Mouse (Mus musculus): ENCODE measurements around the gene Gp9. TPM values are rescaled to one million over a fixed set of nuclear protein-coding genes. Genes with fewer than 3 reads are reported as not detected.

The Gp9 gene
- polyA plus RNA-seq, 1 experiment = 2,862 TPM

DNA sequence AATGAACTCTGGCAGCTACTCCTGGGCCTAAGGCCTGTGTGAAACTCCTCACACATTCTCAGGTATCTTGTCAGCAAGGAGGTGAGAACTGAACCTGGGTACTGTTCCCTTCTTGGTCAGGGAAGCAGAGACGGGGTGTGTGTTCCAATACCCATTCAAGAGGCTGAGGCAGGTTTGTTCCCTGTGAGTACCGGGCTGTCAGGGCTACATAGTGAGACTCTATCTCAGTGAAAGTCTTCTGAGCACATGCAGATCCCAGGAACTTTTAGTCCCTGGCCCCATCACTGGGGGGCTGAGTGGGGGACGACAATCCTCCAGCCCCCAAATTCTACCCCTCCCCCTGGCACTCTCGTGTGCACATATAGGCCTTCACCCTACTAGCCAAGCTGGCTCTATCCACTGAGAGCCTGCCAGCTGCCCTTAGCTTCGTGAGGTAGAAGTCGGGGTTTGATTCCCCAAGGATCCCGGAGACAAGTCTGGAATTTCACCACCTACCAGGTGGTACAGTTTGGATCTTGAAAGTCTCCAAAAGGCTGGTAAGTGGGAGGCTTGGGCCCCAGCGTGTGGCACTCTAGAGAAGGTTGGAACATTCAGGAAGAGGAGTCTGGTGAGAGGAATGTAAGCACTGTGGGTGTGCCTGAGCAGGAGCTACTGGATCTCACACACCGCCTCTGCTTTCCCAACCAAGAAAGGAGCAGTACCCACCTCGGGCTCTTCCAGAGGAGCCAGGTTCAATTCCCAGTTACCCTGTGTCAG lies 2.9 kb downstream of the Gp9 start:
- no peak for TF ChIP-seq FLI1 (IDR thresholded peaks at IDR 0.05; ENCODE audit: low read length)
- no peaks in the 10 kb centered on the region for H3K9me3 ChIP-seq
- peaks cover 39% of the 10 kb centered on the region for H3K36me3 ChIP-seq (replicated peaks; ENCODE audit: low read length)
- peak overlapping the region; percentile 33 for H3K4me3 ChIP-seq (replicated peaks)
- H3K4me1 ChIP-seq = peaks cover 64% of the 10 kb centered on the region
- no peaks in the 10 kb centered on the region for H3K27me3 ChIP-seq (replicated peaks)

GRCm38 (mm10) chr6:87784033-87784432 lies 6.2 kb downstream of the Gp9 start:
- no peak for TF ChIP-seq FLI1 (IDR thresholded peaks at IDR 0.05; ENCODE audit: low read length)
- no peak for TF ChIP-seq GATA1 (IDR thresholded peaks at IDR 0.05; ENCODE audit: borderline replicate concordance, low read length)
- Histone ChIP-seq H3K9me3 (no peaks in the 10 kb centered on the region), H3K4me3 (replicated peaks) (no peak overlapping the region), H3K4me1 (peaks cover 57% of the 10 kb centered on the region), H3K27me3 (replicated peaks) (no peaks in the 10 kb centered on the region), H3K36me3 (replicated peaks; ENCODE audit: low read length) (peaks cover 51% of the 10 kb centered on the region)

GRCm38 (mm10) chr6:87786621-87787020 lies 8.7 kb downstream of the Gp9 start:
- peaks cover 55% of the 10 kb centered on the region for H3K36me3 ChIP-seq (replicated peaks; ENCODE audit: low read length)
- peaks cover 60% of the 10 kb centered on the region for H3K4me1 ChIP-seq
- TF ChIP-seq GATA1 (IDR thresholded peaks at IDR 0.05; ENCODE audit: borderline replicate concordance, low read length) = no peak
- TF ChIP-seq FLI1 (IDR thresholded peaks at IDR 0.05; ENCODE audit: low read length) = no peak
- no peaks in the 10 kb centered on the region for H3K9me3 ChIP-seq
- no peaks in the 10 kb centered on the region for H3K27me3 ChIP-seq (replicated peaks)
- H3K4me3 ChIP-seq (replicated peaks) = no peak overlapping the region

DNA sequence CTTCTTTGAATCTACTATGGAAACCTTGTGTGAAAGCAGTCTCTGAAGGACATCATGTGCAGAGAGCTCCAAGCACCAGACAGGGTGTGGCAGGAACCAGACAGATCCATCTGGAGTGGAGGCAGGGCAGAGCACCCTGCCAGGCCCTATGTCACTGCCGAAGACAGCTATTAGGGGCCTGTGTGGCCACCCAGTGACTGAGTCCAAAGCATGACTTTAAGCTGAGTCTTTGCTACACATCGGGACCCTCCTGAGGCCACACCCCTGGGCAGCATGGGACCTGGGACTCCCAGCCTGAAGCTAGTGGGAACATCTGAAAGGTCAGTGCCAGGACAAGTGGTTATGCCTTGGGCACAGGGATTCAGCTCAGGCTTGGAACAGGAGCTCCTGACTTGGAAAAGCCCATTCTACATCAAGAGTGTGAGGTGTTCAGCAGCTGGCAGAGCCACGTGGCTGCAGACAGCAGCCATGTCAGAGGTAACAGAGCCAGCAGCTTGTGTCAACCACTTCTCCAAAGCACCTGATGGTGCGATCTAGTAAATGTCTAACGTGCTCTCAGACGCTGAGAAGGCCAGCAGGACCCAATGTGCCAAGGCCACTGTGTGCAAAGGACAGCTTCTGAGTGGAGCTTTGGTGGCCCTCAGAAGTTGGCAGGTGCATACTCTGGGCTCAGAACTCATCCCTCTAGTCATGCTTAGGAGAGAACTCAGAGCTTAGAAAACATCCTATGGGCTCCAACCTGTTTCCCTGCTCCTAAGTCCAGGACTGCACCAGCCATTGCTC lies 9.4 kb downstream of the Gp9 start:
- Histone ChIP-seq H3K27me3 (replicated peaks) (no peaks in the 10 kb centered on the region), H3K4me3 (replicated peaks) (no peak overlapping the region), H3K4me1 (peaks cover 65% of the 10 kb centered on the region), H3K36me3 (replicated peaks; ENCODE audit: low read length) (peaks cover 57% of the 10 kb centered on the region), H3K9me3 (no peaks in the 10 kb centered on the region)
- TF ChIP-seq FLI1 (IDR thresholded peaks at IDR 0.05; ENCODE audit: low read length) = no peak
- no peak for TF ChIP-seq GATA1 (IDR thresholded peaks at IDR 0.05; ENCODE audit: borderline replicate concordance, low read length)

DNA sequence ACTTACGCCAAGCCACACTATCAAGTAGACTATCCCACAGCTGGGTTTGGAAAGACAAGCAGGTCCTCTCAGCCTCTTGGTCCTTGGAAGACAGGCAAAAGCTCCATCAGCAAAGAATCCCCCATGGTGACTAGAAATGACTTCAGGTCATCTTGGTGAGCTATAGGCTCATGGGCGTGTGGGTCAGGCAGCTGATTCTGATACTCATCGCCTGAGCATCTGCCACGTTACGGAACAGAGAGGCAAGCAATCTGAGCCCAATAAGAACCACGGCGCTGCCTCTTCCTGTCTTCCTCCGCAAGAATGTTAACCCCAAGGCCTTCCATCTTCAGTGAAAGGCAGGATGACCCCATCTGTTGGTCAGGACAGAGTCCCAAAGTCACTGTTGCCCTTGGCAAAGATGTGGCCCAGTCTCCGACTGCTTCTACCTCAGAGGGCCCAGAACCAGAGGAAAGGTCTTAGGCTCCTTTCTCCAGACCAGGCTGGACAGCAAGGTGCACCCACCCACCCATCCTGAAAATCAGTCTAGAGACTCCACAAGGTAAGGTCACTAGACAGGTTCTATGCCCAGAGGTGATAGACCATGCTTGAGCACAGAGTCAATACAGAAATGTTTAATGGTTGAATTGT lies 10.5 kb downstream of the Gp9 start:
- Histone ChIP-seq H3K27me3 (replicated peaks) (no peaks in the 10 kb centered on the region), H3K4me1 (peaks cover 69% of the 10 kb centered on the region), H3K9me3 (no peaks in the 10 kb centered on the region), H3K36me3 (replicated peaks; ENCODE audit: low read length) (peaks cover 68% of the 10 kb centered on the region), H3K4me3 (replicated peaks) (no peak overlapping the region)
- TF ChIP-seq GATA1 (IDR thresholded peaks at IDR 0.05; ENCODE audit: borderline replicate concordance, low read length) = no peak
- TF ChIP-seq FLI1 (IDR thresholded peaks at IDR 0.05; ENCODE audit: low read length) = no peak

DNA sequence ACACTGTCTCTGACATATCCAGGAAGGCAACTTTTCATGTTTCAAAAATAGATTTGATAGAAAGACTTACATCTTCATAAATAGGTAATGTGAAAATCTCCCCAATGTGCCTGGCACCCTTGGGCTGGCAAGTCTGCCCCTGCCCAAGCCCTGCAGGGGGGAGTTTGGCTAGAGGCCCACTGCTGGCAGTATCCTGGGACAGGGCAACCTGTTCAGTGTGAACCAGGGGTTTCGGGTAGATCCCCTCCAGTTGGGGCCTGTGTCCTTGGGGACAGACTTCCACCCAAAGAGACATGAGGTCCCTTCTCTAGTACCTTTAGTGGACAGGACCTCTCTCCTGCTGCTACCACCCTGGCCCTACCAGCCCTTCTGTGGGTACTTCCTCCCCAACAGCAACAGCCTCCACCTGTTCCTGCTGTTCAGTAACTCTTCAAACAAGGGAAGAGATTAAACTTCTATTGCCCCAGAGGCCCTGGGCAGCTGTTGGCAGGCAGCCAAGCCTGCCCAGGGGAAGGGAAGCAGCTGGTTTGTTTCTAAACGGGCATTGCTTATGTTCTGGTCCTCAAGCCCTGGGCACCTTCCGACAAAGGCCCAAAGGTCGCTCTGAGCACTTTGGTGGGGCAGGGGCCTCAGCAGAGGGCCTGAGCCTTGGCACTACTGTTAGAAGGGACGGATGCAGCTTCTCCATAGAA lies 11.2 kb downstream of the Gp9 start:
- TF ChIP-seq GATA1 (IDR thresholded peaks at IDR 0.05; ENCODE audit: borderline replicate concordance, low read length) (no peak), FLI1 (IDR thresholded peaks at IDR 0.05; ENCODE audit: low read length) (no peak)
- Histone ChIP-seq H3K36me3 (replicated peaks; ENCODE audit: low read length) (peaks cover 75% of the 10 kb centered on the region), H3K27me3 (replicated peaks) (no peaks in the 10 kb centered on the region), H3K4me3 (replicated peaks) (no peak overlapping the region), H3K9me3 (no peaks in the 10 kb centered on the region), H3K4me1 (peaks cover 69% of the 10 kb centered on the region)

- TF ChIP-seq GATA1 (IDR thresholded peaks at IDR 0.05; ENCODE audit: borderline replicate concordance, low read length) (no peak), FLI1 (IDR thresholded peaks at IDR 0.05; ENCODE audit: low read length) (no peak)
- H3K4me3 ChIP-seq (replicated peaks) = no peak overlapping the region
- no peaks in the 10 kb centered on the region for H3K9me3 ChIP-seq
- H3K4me1 ChIP-seq = peaks cover 76% of the 10 kb centered on the region
- H3K36me3 ChIP-seq (replicated peaks; ENCODE audit: low read length) = peaks cover 82% of the 10 kb centered on the region
- no peaks in the 10 kb centered on the region for H3K27me3 ChIP-seq (replicated peaks)
Observed at GRCm38 (mm10) chr6:87789791-87790190, 11.9 kb downstream of the Gp9 start.

DNA sequence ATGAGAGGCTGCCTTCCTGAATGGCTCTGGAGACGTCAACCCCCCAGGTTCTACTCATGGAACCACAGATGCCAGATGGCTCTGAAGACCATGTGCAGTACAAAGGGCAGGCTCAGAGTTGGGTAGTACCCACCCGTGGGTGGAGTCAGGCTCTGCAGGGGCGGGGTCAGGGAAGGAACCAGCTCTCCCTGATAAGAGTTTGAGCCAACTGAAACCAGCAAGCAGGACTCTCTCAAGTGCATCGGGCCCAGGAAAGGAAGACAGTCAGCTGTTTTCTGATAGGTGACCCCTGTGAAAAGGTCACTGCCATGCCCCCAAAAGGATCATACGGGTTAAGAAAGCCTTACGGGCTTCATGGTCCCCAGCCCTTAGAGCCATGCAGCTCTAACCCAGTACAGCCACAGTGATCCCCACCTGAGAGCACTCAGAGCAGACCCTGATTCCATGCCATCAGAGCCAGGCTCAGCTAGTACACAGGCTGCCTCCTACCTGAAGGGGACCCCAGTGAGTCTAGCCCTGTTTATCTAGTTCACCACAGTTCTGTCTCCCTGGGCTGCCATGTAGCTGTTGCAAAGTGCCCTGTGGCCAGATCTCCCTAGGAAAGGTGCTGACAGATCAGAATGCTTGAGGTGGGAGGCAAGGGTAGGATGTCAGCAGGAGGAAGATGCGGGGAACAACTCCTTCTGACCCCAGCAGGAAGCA lies 13.1 kb downstream of the Gp9 start:
- no peaks in the 10 kb centered on the region for H3K27me3 ChIP-seq (replicated peaks)
- TF ChIP-seq FLI1 (IDR thresholded peaks at IDR 0.05; ENCODE audit: low read length) = no peak
- TF ChIP-seq GATA1 (IDR thresholded peaks at IDR 0.05; ENCODE audit: borderline replicate concordance, low read length) = no peak; the same call in 2 of the 3 replicates
- peaks cover 86% of the 10 kb centered on the region for H3K36me3 ChIP-seq (replicated peaks; ENCODE audit: low read length)
- no peaks in the 10 kb centered on the region for H3K9me3 ChIP-seq
- peak overlapping the region; percentile 74 for H3K4me3 ChIP-seq (replicated peaks)
- H3K4me1 ChIP-seq = peaks cover 83% of the 10 kb centered on the region

GRCm38 (mm10) chr6:87791826-87792225 lies 14.0 kb downstream of the Gp9 start:
- H3K9me3 ChIP-seq = no peaks in the 10 kb centered on the region
- peak overlapping the region; percentile 25 for H3K4me3 ChIP-seq (replicated peaks)
- peaks cover 93% of the 10 kb centered on the region for H3K36me3 ChIP-seq (replicated peaks; ENCODE audit: low read length)
- peaks cover 88% of the 10 kb centered on the region for H3K4me1 ChIP-seq
- no peaks in the 10 kb centered on the region for H3K27me3 ChIP-seq (replicated peaks)
- TF ChIP-seq FLI1 (IDR thresholded peaks at IDR 0.05; ENCODE audit: low read length) (no peak), GATA1 (IDR thresholded peaks at IDR 0.05; ENCODE audit: borderline replicate concordance, low read length) (no peak)
